Mouse (Mus musculus) WW6 (cell line): Measurements from ENCODE around the gene Cyp2a4.
"Not testable (repeated sequence)": the region's sequence is repeated elsewhere in the genome, so short reads cannot be mapped to it uniquely, and the experiment has no call there.

Experiments used
- DNase-seq: peaks from one replicate; pipeline ENCODE4 v3.0.0-alpha.2; 2013; ENCODE audit warnings: low read depth, low spot score

The Cyp2a4 gene

DNA sequence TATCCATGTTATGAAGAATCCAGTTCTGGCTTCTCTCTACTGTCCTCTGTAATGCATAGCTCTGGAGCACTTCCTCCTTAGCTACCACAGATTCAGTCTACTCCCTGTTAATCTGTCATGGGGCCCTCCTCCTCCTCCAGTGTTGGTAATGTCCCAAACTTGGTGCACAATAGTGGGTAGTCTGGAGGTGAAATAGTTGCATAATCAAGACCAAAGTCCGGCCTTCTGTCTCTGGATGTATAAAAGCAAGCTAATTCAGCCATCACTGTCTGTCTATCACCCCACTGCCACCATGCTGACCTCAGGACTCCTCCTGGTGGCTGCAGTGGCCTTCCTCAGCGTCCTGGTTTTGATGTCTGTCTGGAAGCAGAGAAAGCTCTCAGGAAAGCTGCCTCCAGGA lies at the start of gene Cyp2a4:
Cyp2a4 (plus strand) TSS at position 244 of the 400 bp plus-strand sequence.
- DNase-seq = not testable (repeated sequence)

DNA sequence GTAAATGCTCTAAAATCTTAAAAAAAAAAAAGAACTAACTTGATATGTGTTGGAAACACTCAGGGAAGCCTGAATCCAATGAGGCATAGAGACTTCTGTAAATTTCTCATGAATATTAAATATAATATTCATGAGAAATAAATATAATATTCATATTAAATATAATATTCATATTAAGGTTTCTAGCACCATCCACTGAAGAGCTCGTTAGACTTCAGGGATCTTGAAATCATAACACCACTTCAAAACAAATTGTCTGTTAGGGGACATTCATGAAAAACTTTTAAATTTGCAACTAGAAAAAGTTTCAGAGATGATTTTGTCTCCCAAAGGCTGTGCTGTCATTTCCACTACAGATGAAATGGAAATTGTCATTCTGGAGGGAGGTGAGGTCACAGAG lies 46.9 kb upstream of the Cyp2a4 start, which contains the start of gene Vmn1r184:
Vmn1r184 (plus strand) TSS at position 301 of the 400 bp plus-strand sequence.
- DNase-seq = not testable (repeated sequence)

DNA sequence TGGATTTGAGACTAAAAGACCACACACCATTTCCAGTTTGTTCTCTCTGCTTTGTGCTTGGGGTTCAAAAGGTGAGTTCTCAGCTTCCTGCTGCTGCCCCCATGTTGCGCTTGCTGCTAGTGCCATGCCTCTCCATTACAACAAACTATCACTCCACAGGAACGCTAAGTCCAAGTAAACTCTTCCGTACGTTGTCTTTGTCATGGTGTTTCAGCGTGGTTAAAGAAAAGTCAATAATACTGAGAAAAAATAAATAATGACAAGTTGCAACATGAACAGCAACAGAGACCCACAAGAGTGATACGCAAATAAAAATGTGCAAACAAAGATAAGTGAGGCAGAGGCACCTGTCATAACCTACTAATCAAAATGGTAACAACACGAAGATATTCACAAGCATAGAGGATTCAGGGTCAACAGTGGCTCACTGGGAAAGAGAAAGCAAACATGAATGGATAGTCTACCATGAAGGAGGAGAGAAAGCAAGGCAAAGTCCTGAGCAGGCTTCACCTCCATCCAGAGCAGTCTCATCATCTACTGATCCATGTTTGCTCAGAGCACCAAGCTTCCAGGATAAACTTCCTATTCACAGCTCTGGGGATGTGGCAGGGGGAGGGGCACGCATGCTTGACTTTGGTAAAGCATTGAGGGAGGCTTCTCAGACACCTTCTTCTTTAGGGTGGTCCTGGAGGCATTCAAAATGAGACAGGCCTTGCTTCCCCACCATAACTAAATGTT lies 3.4 kb upstream of the Cyp2a4 start:
- DNase-seq = not testable (repeated sequence)

DNA sequence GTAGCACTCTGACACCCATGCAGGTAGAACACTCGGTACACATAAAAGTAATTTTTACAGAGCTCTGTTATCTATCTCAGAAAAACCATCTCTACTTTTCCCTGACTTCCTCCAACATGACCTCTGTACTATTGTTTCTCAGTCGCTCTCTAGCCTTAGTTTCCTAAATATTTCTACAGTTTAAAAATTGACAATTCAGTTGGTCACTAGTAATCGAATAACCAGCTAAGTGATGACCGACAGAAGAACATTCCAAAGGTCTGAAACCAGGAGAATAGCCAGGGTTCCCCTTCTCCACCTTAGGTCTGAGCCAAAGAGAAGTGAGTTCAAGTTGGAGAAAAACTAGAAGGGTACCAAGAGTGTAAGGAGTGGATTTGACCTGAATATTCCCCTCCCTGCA lies 4.8 kb downstream of the Cyp2a4 start:
- not testable (repeated sequence) for DNase-seq

DNA sequence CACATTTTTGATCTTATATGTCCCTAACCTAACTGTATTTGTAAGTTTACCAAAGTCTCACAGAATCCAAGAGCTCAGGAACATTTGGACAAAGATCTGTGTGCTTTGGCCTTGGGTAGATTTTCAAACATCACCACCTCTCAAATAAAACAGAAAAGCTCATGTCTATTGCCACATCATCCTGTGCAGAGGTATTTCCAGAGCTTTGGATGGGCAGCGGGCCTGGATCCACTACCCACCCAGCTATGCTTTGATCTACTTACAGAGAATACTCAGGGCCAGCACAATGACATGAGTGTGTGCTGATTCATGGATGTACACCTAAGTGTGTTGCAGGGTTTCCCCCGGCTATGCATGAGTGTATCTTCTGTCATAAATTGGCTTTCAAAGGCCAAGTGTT lies 8.2 kb downstream of the Cyp2a4 start:
- DNase-seq = not testable (repeated sequence)

DNA sequence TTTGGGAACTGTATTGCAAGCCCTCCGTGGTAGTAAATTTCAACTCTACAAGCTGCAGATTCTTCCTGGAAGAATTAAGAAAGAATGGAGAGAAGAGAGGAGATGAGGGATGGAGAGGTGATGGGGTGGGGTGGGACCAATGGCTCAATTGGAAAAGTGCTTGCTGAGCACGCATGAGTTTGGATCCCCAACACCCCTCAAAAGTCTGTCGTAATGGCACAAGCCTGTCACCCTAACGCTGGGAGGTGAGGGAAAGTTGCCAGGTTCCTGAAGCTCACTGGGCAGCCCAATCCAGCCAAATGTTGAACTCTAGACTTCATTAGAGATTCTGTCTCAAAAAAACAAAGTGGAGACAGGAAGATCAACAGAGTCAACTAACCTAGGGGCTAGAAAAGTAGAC lies 8.8 kb downstream of the Cyp2a4 start:
- DNase-seq = not testable (repeated sequence)

DNA sequence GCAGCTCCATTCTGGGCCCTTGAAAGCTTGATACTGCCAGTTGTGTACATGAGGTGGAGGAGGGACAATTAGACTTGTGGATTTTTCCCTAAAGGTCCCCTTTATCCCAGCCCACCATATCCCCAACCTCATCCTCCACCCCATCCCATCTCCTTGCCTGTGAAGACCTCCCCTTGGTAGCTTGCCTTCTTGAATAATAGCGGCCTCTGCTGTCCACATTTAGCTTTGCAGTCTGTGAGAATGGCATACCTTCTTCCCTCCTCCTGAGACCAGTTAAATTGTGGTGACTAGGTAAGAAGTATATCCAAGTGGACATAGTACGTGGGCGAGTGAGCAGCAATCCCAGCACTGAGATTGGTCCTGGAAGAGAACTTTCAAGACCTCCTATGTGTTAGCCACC lies 13.4 kb downstream of the Cyp2a4 start:
- DNase-seq = not testable (repeated sequence)

DNA sequence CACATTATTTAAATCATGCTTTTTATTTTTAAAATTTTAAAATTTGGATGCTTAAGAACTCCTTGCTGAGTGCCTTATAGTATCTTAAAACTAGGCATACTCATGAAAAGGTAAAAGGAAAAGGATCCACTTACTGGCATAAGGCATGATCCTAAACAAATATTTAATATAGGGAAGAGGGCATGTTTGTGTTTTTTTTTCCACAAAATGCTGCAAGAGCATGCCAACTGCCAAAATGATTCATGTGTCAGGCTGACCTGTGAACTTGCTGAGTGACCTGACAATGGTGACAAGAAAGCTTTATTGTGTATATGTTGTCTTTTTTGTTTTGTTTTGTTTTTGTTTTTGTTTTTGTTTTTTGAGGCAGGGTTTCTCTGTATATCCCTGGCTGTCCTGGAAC lies 43.2 kb downstream of the Cyp2a4 start:
- not testable (repeated sequence) for DNase-seq

DNA sequence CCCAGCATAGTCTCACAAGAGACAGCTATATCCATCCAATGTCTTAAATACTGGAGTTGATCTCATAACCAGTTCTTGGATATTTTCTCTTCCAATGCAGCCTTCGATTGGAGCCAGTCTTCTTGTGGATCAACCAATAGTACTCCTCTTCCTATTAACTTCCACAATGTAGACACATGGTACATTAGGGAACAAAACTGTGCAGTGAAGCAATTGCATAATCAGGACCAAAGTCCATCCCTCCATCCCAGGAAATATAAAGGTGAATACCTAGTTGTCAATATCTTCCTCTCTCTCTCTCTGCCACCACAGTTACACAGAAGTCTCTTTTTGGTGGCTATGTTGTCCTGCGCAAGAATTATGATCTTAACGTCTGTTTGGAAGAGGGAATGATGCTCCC lies 45.3 kb downstream of the Cyp2a4 start:
- not testable (repeated sequence) for DNase-seq

DNA sequence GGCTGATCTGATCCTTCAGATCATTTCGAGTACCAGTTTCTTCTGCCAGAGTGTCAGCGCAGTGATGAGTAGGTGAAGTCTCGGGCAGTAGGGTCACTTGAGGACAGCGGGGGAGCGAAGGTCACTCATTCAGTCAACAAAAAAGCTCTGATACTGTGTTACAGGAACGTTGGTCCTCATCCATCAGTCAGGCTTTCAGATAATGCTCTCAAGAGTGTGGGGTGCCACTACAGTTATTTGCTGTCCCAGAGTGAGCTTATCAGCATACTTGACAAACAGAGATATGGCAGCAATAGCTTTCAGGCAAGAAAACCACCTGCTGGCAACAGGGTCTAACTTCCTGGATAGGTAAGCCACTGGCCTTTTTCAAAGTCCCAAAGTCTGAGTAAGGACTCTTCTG lies 49.8 kb downstream of the Cyp2a4 start:
- not testable (repeated sequence) for DNase-seq
